8 mouse cellular contexts compared by ENCODE assay signal in genomic region chr2:152344361-152344760, GRCm38 (mm10). TPM values are rescaled to one million over a fixed set of nuclear protein-coding genes. Genes with fewer than 3 reads are reported as not detected.
DNase-seq lines count a peak whose midpoint lies in the region; ATAC-seq and TF ChIP-seq lines count a peak whose summit lies in the region.

No protein-coding gene starts in this region.

- H3K36me3 ChIP-seq in liver, adult 2 months (ENCODE audit: control insufficient read depth, insufficient read depth, low read length), result no peaks in the 10 kb centered on the region
- H3K36me3 ChIP-seq in forebrain, postnatal 0 days (ENCODE audit: insufficient read depth), result no peaks in the 10 kb centered on the region
- no peaks in the 10 kb centered on the region for H3K36me3 ChIP-seq in midbrain, embryonic 13.5 days

- H3K4me2 ChIP-seq in forebrain, postnatal 0 days (ENCODE audit: low read depth), result peak overlapping the region; percentile 87
- peak overlapping the region; percentile 85 for H3K4me2 ChIP-seq in midbrain, embryonic 13.5 days (replicated peaks)

- intact Hi-C loops in left cerebral cortex, postnatal 36 days (cut with DNase I), result no loop called here

- DNase-seq in liver, adult 2 months (ENCODE audit: extremely low read depth, low read depth, low spot score), result peak; percentile 18
- no peak for DNase-seq in liver
- DNase-seq in forebrain, postnatal 0 days, result peak; percentile 38
- DNase-seq in kidney, postnatal 4 days, result peak; percentile 29 to 43
- DNase-seq in adrenal gland, adult (ENCODE audit: inconsistent age in 2 of 2, low spot score in 1 of 2), result no peak
- no peak for DNase-seq in yolk sac, embryonic 10.5 days (ENCODE audit: low spot score)
- no peak for DNase-seq in left cerebral cortex, postnatal 36 days (ENCODE audit: low spot score in 2 of 2)

- H3K4me3 ChIP-seq in liver, adult 2 months (ENCODE audit: insufficient read depth, low read depth, low read length), result peak overlapping the region; percentile 67
- H3K4me3 ChIP-seq in forebrain, postnatal 0 days (ENCODE audit: low read depth, low read length), result peak overlapping the region; percentile 51
- H3K4me3 ChIP-seq in midbrain, embryonic 13.5 days (replicated peaks), result peak overlapping the region; percentile 55

- no peaks in the 10 kb centered on the region for H3K9me3 ChIP-seq in forebrain, postnatal 0 days (ENCODE audit: low read length)
- no peaks in the 10 kb centered on the region for H3K9me3 ChIP-seq in midbrain, embryonic 13.5 days

- H3K4me1 ChIP-seq in liver, adult 2 months (ENCODE audit: control insufficient read depth, insufficient read depth, low read length), result peaks cover 9% of the 10 kb centered on the region; the same call in 1 of the 2 replicates
- H3K4me1 ChIP-seq in forebrain, postnatal 0 days (ENCODE audit: insufficient read depth), result 0 out of 2 replicates have a peak, but pooled peaks cover 4% of the 10 kb centered on the region
- peaks cover 17% of the 10 kb centered on the region for H3K4me1 ChIP-seq in midbrain, embryonic 13.5 days (replicated peaks)

- peak overlapping the region; percentile 10 for H3K9ac ChIP-seq in liver, adult 2 months (ENCODE audit: low read depth, low read length)
- H3K9ac ChIP-seq in forebrain, postnatal 0 days, result peak overlapping the region; percentile 60
- peak overlapping the region; percentile 68 for H3K9ac ChIP-seq in midbrain, embryonic 13.5 days (replicated peaks)

- TF ChIP-seq POLR2A in liver, adult 2 months (IDR thresholded peaks at IDR 0.05; ENCODE audit: extremely low read depth, insufficient read depth, low read length), result no peak

- ATAC-seq in forebrain, postnatal 0 days, result no peak; the same call in 1 of the 2 replicates
- ATAC-seq in midbrain, embryonic 13.5 days, result 0 out of 2 replicates have a peak, but pooled peaks have one; percentile 2

- H3K27me3 ChIP-seq in liver, adult 2 months (ENCODE audit: control insufficient read depth, insufficient read depth, low read length), result no peaks in the 10 kb centered on the region
- H3K27me3 ChIP-seq in forebrain, postnatal 0 days (ENCODE audit: insufficient read depth, low read length), result no peaks in the 10 kb centered on the region
- H3K27me3 ChIP-seq in midbrain, embryonic 13.5 days, result peaks cover 12% of the 10 kb centered on the region

- no peaks in the 10 kb centered on the region for H3K79me2 ChIP-seq in liver, adult 2 months (ENCODE audit: control insufficient read depth, insufficient read depth, low read length)

- H3K27ac ChIP-seq in liver, adult 2 months (replicated peaks; ENCODE audit: insufficient read depth, low read depth, low read length), result peak overlapping the region; percentile 5; the same call in 1 of the 2 replicates
- H3K27ac ChIP-seq in forebrain, postnatal 0 days (ENCODE audit: low read depth, low read length), result peak overlapping the region; percentile 66; the same call in 1 of the 2 replicates
- no peak overlapping the region for H3K27ac ChIP-seq in midbrain, embryonic 13.5 days

- 17% methylated on average over 10 of the region's 10 CpGs for WGBS in liver, adult 2 months
- 5% methylated on average over 10 of the region's 10 CpGs for WGBS in forebrain, postnatal 0 days
- WGBS in midbrain, embryonic 13.5 days, result 11% methylated on average over 10 of the region's 10 CpGs

- no peak for TF ChIP-seq CTCF in liver, adult 2 months (IDR thresholded peaks at IDR 0.05; ENCODE audit: low read depth, low read length)
- TF ChIP-seq CTCF in forebrain, postnatal 0 days (IDR thresholded peaks at IDR 0.05; ENCODE audit: low read depth), result no peak

RNA-seq across cellular contexts. Expression of gene Trib3, which starts 0.5 kb away (rescaled TPM):
- 14.7 and 16.2 TPM in 2 replicates for total RNA-seq in liver, adult 2 months (2014; rRNA removed)
- polyA plus RNA-seq in liver, adult 2 months (2012; rRNA removed), result 4.9 and 5.4 TPM in 2 replicates
- 2.0 and 2.2 TPM in 2 replicates for total RNA-seq in forebrain, postnatal 0 days (2014; rRNA removed)
- polyA plus RNA-seq in forebrain, postnatal 0 days (2015; fragmentation: Nextera tagmentation; extraction: Ambion mirVana), result 1.3 and 1.4 TPM in 2 replicates
- polyA plus RNA-seq in midbrain, embryonic 13.5 days (2015; fragmentation: Nextera tagmentation; extraction: Ambion mirVana), result 0.82 and 0.89 TPM in 2 replicates
- 1 to 10 TPM in 1 of 2 experiments, under 1 TPM in 1; 0.62 to 1.7 TPM for total RNA-seq in left cerebral cortex, postnatal 36 days (2021)

RNA-seq across cellular contexts. Expression of gene Rbck1, which starts 11.9 kb away (rescaled TPM):
- total RNA-seq in liver, adult 2 months (2014; rRNA removed), result 43.4 and 47.7 TPM in 2 replicates
- polyA plus RNA-seq in liver, adult 2 months (2012; rRNA removed), result 92.8 and 107 TPM in 2 replicates
- 105 and 108 TPM in 2 replicates for total RNA-seq in forebrain, postnatal 0 days (2014; rRNA removed)
- polyA plus RNA-seq in forebrain, postnatal 0 days (2015; fragmentation: Nextera tagmentation; extraction: Ambion mirVana), result 88.9 and 90.7 TPM in 2 replicates
- 99.2 and 108 TPM in 2 replicates for polyA plus RNA-seq in midbrain, embryonic 13.5 days (2015; fragmentation: Nextera tagmentation; extraction: Ambion mirVana)
- total RNA-seq in left cerebral cortex, postnatal 36 days (2021), result 100 to 1,000 TPM in 1 of 2 experiments, 10 to 100 TPM in 1; 92.3 to 124 TPM

RNA-seq across cellular contexts. Expression of gene Nrsn2, which starts 32.1 kb away (rescaled TPM):
- not detected in 2 replicates for total RNA-seq in liver, adult 2 months (2014; rRNA removed)
- polyA plus RNA-seq in liver, adult 2 months (2012; rRNA removed), result not detected in 2 replicates
- 30.9 and 43.7 TPM in 2 replicates for total RNA-seq in forebrain, postnatal 0 days (2014; rRNA removed)
- 32.0 and 52.1 TPM in 2 replicates for polyA plus RNA-seq in forebrain, postnatal 0 days (2015; fragmentation: Nextera tagmentation; extraction: Ambion mirVana)
- polyA plus RNA-seq in midbrain, embryonic 13.5 days (2015; fragmentation: Nextera tagmentation; extraction: Ambion mirVana), result 26.8 and 28.5 TPM in 2 replicates
- total RNA-seq in left cerebral cortex, postnatal 36 days (2021), result 10 to 100 TPM; 66.2 to 81.9 TPM

RNA-seq across cellular contexts. Expression of gene Tbc1d20, which starts 50.7 kb away (rescaled TPM):
- 13.0 and 15.9 TPM in 2 replicates for total RNA-seq in liver, adult 2 months (2014; rRNA removed)
- 23.6 and 25.1 TPM in 2 replicates for polyA plus RNA-seq in liver, adult 2 months (2012; rRNA removed)
- total RNA-seq in forebrain, postnatal 0 days (2014; rRNA removed), result 40.2 and 51.8 TPM in 2 replicates
- polyA plus RNA-seq in forebrain, postnatal 0 days (2015; fragmentation: Nextera tagmentation; extraction: Ambion mirVana), result 24.4 and 27.2 TPM in 2 replicates
- polyA plus RNA-seq in midbrain, embryonic 13.5 days (2015; fragmentation: Nextera tagmentation; extraction: Ambion mirVana), result 32.2 and 36.2 TPM in 2 replicates
- 10 to 100 TPM; 53.6 to 57.1 TPM for total RNA-seq in left cerebral cortex, postnatal 36 days (2021)

RNA-seq across cellular contexts. Expression of gene Sox12, which starts 53.5 kb away (rescaled TPM):
- 0.18 and 0.40 TPM in 2 replicates for total RNA-seq in liver, adult 2 months (2014; rRNA removed)
- polyA plus RNA-seq in liver, adult 2 months (2012; rRNA removed), result 1.7 and 1.9 TPM in 2 replicates
- 47.1 and 47.8 TPM in 2 replicates for total RNA-seq in forebrain, postnatal 0 days (2014; rRNA removed)
- 10.0 and 11.9 TPM in 2 replicates for polyA plus RNA-seq in forebrain, postnatal 0 days (2015; fragmentation: Nextera tagmentation; extraction: Ambion mirVana)
- 18.2 and 18.5 TPM in 2 replicates for polyA plus RNA-seq in midbrain, embryonic 13.5 days (2015; fragmentation: Nextera tagmentation; extraction: Ambion mirVana)
- 10 to 100 TPM; 14.7 to 15.6 TPM for total RNA-seq in left cerebral cortex, postnatal 36 days (2021)

Comparison
In these comparisons a context has a peak if more than half of its experiments do, and no peak if none do; other contexts are left out.
1. DNase-seq: peak in liver, adult 2 months (single experiment), forebrain, postnatal 0 days (single experiment) and kidney, postnatal 4 days (2 of 2); none in liver (single experiment), adrenal gland, adult (0 of 2), yolk sac, embryonic 10.5 days (single experiment) and left cerebral cortex, postnatal 36 days (0 of 2).
2. H3K9ac ChIP-seq: peak in every context shown above with its lines; median percentile 68 in midbrain, embryonic 13.5 days; 60 in forebrain, postnatal 0 days; 10 in liver, adult 2 months.
3. RNA of gene Nrsn2, which starts 32.1 kb away (total RNA-seq): 66.2 to 81.9 TPM in left cerebral cortex, postnatal 36 days and 30.9 to 43.7 TPM in forebrain, postnatal 0 days; not detected in liver, adult 2 months; every median in the first group is over 10 times any median in the second.
4. Peak in every context shown above with its lines, with median percentiles within 50 percentile points of each other: H3K4me3 ChIP-seq.